ENCODE assay signal across 9 mouse cellular contexts in genomic region chr13:16669281-16669680, GRCm38 (mm10).
"Had no signal": no experiment of that assay in that cellular context is flagged by ENCODE, and none has a peak within 500 bp of the region (broad histone marks: within the 10 kb centered on the region; RNA-seq: fewer than 3 reads in every experiment).

No protein-coding gene starts in this region.

- DNase-seq: kidney, adult 11 months; kidney, adult 9 months; kidney, postnatal 36 days; layer of hippocampus, adult 9-11 months; layer of hippocampus, postnatal 36 days; lung, adult 18-20 months; lung, postnatal 4 days; midbrain, embryonic 14.5 days; thymus, postnatal 36 days had no signal
